Mouse (Mus musculus) lung, postnatal 0 days (tissue): ENCODE data around the gene Gm10203.

Experiments
- CTCF ChIP-seq: IDR thresholded peaks from 2 replicates; pipeline ENCODE4 v1.5.1; 2016; ENCODE audit warnings: antibody characterized with exemption, mild to moderate bottlenecking
- EP300 ChIP-seq: IDR thresholded peaks from 2 replicates; pipeline ENCODE4 v1.6.1; 2016; ENCODE audit warnings: antibody characterized with exemption, mild to moderate bottlenecking, control low read depth

GRCm38 (mm10) chr6:149168436-149168835, 38.5 kb downstream of the Gm10203 start:
- TF ChIP-seq CTCF (no peak), EP300 (no peak)
